Mouse (Mus musculus): ENCODE results near the gene Polm. TPM values are rescaled to one million over a fixed set of nuclear protein-coding genes. Genes with fewer than 3 reads are reported as not detected.

Polm gene
- 7.1 and 7.3 TPM in 2 replicates for polyA plus RNA-seq (2014; fragmentation: Nextera tagmentation; extraction: Ambion mirVana)

- peak; percentile 99 for DNase-seq (ENCODE audit: low spot score, missing footprints)
- Histone ChIP-seq H3K27me3 (ENCODE audit: control insufficient read depth, insufficient read depth, low read length) (no peaks in the 10 kb centered on the region), H3K9me3 (ENCODE audit: control insufficient read depth, low read length) (no peaks in the 10 kb centered on the region), H3K27ac (ENCODE audit: low read depth, low read length) (peak within 1 kb of the TSS; percentile 26; the same call in 1 of the 2 replicates), H3K9ac (ENCODE audit: low read length) (peak within 1 kb of the TSS; percentile 77), H3K4me1 (ENCODE audit: control insufficient read depth, insufficient read depth, low read length) (0 out of 2 replicates have a peak, but pooled peaks cover 3% of the 10 kb centered on the region), H3K4me2 (peak within 1 kb of the TSS; percentile 87), H3K36me3 (ENCODE audit: control insufficient read depth, insufficient read depth, low read length) (no peaks in the 10 kb centered on the region), H3K4me3 (ENCODE audit: low read depth, low read length) (peak within 1 kb of the TSS; percentile 73)
- ATAC-seq (ENCODE audit: low FRiP score): peak; percentile 97
- under 1% methylated on average over 63 of the region's 63 CpGs for WGBS
Measured at GRCm38 (mm10) chr11:5837251-5838246, at the start of gene Polm. Gene Polm (minus strand): TSS chr11:5838016.

- Histone ChIP-seq H3K27ac (ENCODE audit: low read depth, low read length) (peak overlapping the region; percentile 40), H3K36me3 (ENCODE audit: control insufficient read depth, insufficient read depth, low read length) (no peaks in the 10 kb centered on the region), H3K4me1 (ENCODE audit: control insufficient read depth, insufficient read depth, low read length) (peaks cover 7% of the 10 kb centered on the region), H3K9ac (ENCODE audit: low read length) (peak overlapping the region; percentile 38; the same call in 1 of the 2 replicates), H3K9me3 (ENCODE audit: control insufficient read depth, low read length) (no peaks in the 10 kb centered on the region), H3K4me3 (ENCODE audit: low read depth, low read length) (no peak overlapping the region), H3K27me3 (ENCODE audit: control insufficient read depth, insufficient read depth, low read length) (no peaks in the 10 kb centered on the region), H3K4me2 (no peak overlapping the region)
- 17% methylated on average over 5 of the region's 5 CpGs for WGBS
- DNase-seq (ENCODE audit: low spot score, missing footprints) (no peak), ATAC-seq (ENCODE audit: low FRiP score) (0 out of 2 replicates have a peak, but pooled peaks have one; percentile 48)
Measured at GRCm38 (mm10) chr11:5887250-5887649, 49.4 kb upstream of the Polm start.

GRCm38 (mm10) chr11:5886187-5886586, 48.4 kb upstream of the Polm start:
- ATAC-seq (ENCODE audit: low FRiP score) (peak; percentile 54), DNase-seq (ENCODE audit: low spot score, missing footprints) (peak; percentile 91)
- Histone ChIP-seq H3K4me3 (ENCODE audit: low read depth, low read length) (no peak overlapping the region), H3K27ac (ENCODE audit: low read depth, low read length) (no peak overlapping the region), H3K4me2 (no peak overlapping the region), H3K4me1 (ENCODE audit: control insufficient read depth, insufficient read depth, low read length) (peaks cover 7% of the 10 kb centered on the region), H3K9me3 (ENCODE audit: control insufficient read depth, low read length) (no peaks in the 10 kb centered on the region), H3K9ac (ENCODE audit: low read length) (0 out of 2 replicates have a peak overlapping the region, but pooled peaks have one; percentile 1), H3K36me3 (ENCODE audit: control insufficient read depth, insufficient read depth, low read length) (no peaks in the 10 kb centered on the region), H3K27me3 (ENCODE audit: control insufficient read depth, insufficient read depth, low read length) (no peaks in the 10 kb centered on the region)
- WGBS: 20% methylated on average over 9 of the region's 9 CpGs

GRCm38 (mm10) chr11:5882518-5882917, 44.7 kb upstream of the Polm start:
- H3K27me3 ChIP-seq (ENCODE audit: control insufficient read depth, insufficient read depth, low read length): no peaks in the 10 kb centered on the region
- H3K4me3 ChIP-seq (ENCODE audit: low read depth, low read length): no peak overlapping the region
- H3K9ac ChIP-seq (ENCODE audit: low read length): no peak overlapping the region
- H3K9me3 ChIP-seq (ENCODE audit: control insufficient read depth, low read length): no peaks in the 10 kb centered on the region
- H3K27ac ChIP-seq (ENCODE audit: low read depth, low read length): no peak overlapping the region
- no peak overlapping the region for H3K4me2 ChIP-seq
- ATAC-seq (ENCODE audit: low FRiP score) (no peak), DNase-seq (ENCODE audit: low spot score, missing footprints) (no peak)
- 79% methylated on average over 8 of the region's 8 CpGs for WGBS
- no peaks in the 10 kb centered on the region for H3K36me3 ChIP-seq (ENCODE audit: control insufficient read depth, insufficient read depth, low read length)
- H3K4me1 ChIP-seq (ENCODE audit: control insufficient read depth, insufficient read depth, low read length): peaks cover 12% of the 10 kb centered on the region

GRCm38 (mm10) chr11:5879905-5880304, 42.1 kb upstream of the Polm start:
- Histone ChIP-seq H3K4me2 (no peak overlapping the region), H3K27me3 (ENCODE audit: control insufficient read depth, insufficient read depth, low read length) (no peaks in the 10 kb centered on the region), H3K36me3 (ENCODE audit: control insufficient read depth, insufficient read depth, low read length) (0 out of 2 replicates have a peak, but pooled peaks cover under 1% of the 10 kb centered on the region), H3K4me1 (ENCODE audit: control insufficient read depth, insufficient read depth, low read length) (peaks cover 15% of the 10 kb centered on the region), H3K27ac (ENCODE audit: low read depth, low read length) (no peak overlapping the region), H3K4me3 (ENCODE audit: low read depth, low read length) (no peak overlapping the region), H3K9me3 (ENCODE audit: control insufficient read depth, low read length) (no peaks in the 10 kb centered on the region), H3K9ac (ENCODE audit: low read length) (no peak overlapping the region)
- WGBS: 49% methylated on average over 5 of the region's 5 CpGs
- DNase-seq (ENCODE audit: low spot score, missing footprints) (no peak), ATAC-seq (ENCODE audit: low FRiP score) (no peak)

- Histone ChIP-seq H3K9ac (ENCODE audit: low read length) (peak overlapping the region; percentile 61), H3K27me3 (ENCODE audit: control insufficient read depth, insufficient read depth, low read length) (no peaks in the 10 kb centered on the region), H3K9me3 (ENCODE audit: control insufficient read depth, low read length) (no peaks in the 10 kb centered on the region), H3K4me2 (peak overlapping the region; percentile 44), H3K4me1 (ENCODE audit: control insufficient read depth, insufficient read depth, low read length) (peaks cover 15% of the 10 kb centered on the region), H3K27ac (ENCODE audit: low read depth, low read length) (peak overlapping the region; percentile 69), H3K4me3 (ENCODE audit: low read depth, low read length) (peak overlapping the region; percentile 17), H3K36me3 (ENCODE audit: control insufficient read depth, insufficient read depth, low read length) (peaks cover 8% of the 10 kb centered on the region)
- WGBS: 50% methylated on average over 8 of the region's 8 CpGs
- DNase-seq (ENCODE audit: low spot score, missing footprints): no peak
- no peak for ATAC-seq (ENCODE audit: low FRiP score)
Measured at GRCm38 (mm10) chr11:5878661-5879060, 40.8 kb upstream of the Polm start.

- Histone ChIP-seq H3K27ac (ENCODE audit: low read depth, low read length) (peak within 1 kb of the TSS; percentile 69), H3K4me3 (ENCODE audit: low read depth, low read length) (peak within 1 kb of the TSS; percentile 57), H3K4me1 (ENCODE audit: control insufficient read depth, insufficient read depth, low read length) (peaks cover 15% of the 10 kb centered on the region), H3K9ac (ENCODE audit: low read length) (peak within 1 kb of the TSS; percentile 72), H3K27me3 (ENCODE audit: control insufficient read depth, insufficient read depth, low read length) (no peaks in the 10 kb centered on the region), H3K4me2 (peak within 1 kb of the TSS; percentile 62), H3K9me3 (ENCODE audit: control insufficient read depth, low read length) (no peaks in the 10 kb centered on the region), H3K36me3 (ENCODE audit: control insufficient read depth, insufficient read depth, low read length) (peaks cover 8% of the 10 kb centered on the region)
- WGBS: under 1% methylated on average over 52 of the region's 52 CpGs
- peak; percentile 99 for DNase-seq (ENCODE audit: low spot score, missing footprints)
- peak; percentile 99 for ATAC-seq (ENCODE audit: low FRiP score)
Measured at GRCm38 (mm10) chr11:5877921-5878526, 40.2 kb upstream of the Polm start, which contains the start of gene Pold2. Gene Pold2 (minus strand): TSS chr11:5878292.

- Histone ChIP-seq H3K9ac (ENCODE audit: low read length) (peak overlapping the region; percentile 72), H3K4me3 (ENCODE audit: low read depth, low read length) (peak overlapping the region; percentile 57), H3K9me3 (ENCODE audit: control insufficient read depth, low read length) (no peaks in the 10 kb centered on the region), H3K4me2 (peak overlapping the region; percentile 62), H3K27ac (ENCODE audit: low read depth, low read length) (no peak overlapping the region), H3K27me3 (ENCODE audit: control insufficient read depth, insufficient read depth, low read length) (no peaks in the 10 kb centered on the region), H3K36me3 (ENCODE audit: control insufficient read depth, insufficient read depth, low read length) (peaks cover 14% of the 10 kb centered on the region), H3K4me1 (ENCODE audit: control insufficient read depth, insufficient read depth, low read length) (peaks cover 15% of the 10 kb centered on the region)
- DNase-seq (ENCODE audit: low spot score, missing footprints) (no peak), ATAC-seq (ENCODE audit: low FRiP score) (no peak)
- 8% methylated on average over 5 of the region's 5 CpGs for WGBS
Measured at GRCm38 (mm10) chr11:5877421-5877820, 39.6 kb upstream of the Polm start.

Measured in midbrain, embryonic 11.5 days (tissue).